Mouse (Mus musculus) hindbrain, embryonic 12.5 days (tissue): Measurements from ENCODE around the gene Dcbld2. TPM values are rescaled to one million over a fixed set of nuclear protein-coding genes. Genes with fewer than 3 reads are reported as not detected.
A peak's percentile ranks its signal among the peaks of the same experiment; 100 is the strongest.

Experiments
- ATAC-seq: fragments of 200-750 bp; cut with Nextera tagmentation; 2 replicates; pipeline ENCODE4 v1.8.0; 2017; ENCODE audit warnings: moderate TSS enrichment; ENCODE audit not compliant: low FRiP score
- H3K27ac ChIP-seq: fragments of 300-500 bp; sonication (generic); 2 replicates; pipeline ENCODE4 v1.5.1; 2016; ENCODE audit warnings: mild to moderate bottlenecking
- H3K27me3 ChIP-seq: fragments of 300-500 bp; sonication (generic); 2 replicates; pipeline ENCODE4 v1.6.1; 2016; ENCODE audit warnings: mild to moderate bottlenecking
- H3K36me3 ChIP-seq: fragments of 300-500 bp; sonication (generic); 2 replicates; pipeline ENCODE4 v1.6.1; 2016; ENCODE audit warnings: mild to moderate bottlenecking
- H3K4me1 ChIP-seq: fragments of 300-500 bp; sonication (generic); 2 replicates; pipeline ENCODE4 v1.6.1; 2016
- H3K4me2 ChIP-seq: fragments of 300-500 bp; sonication (generic); replicated peaks from 2 replicates; pipeline ENCODE4 v1.6.1; 2016; ENCODE audit warnings: mild to moderate bottlenecking
- H3K4me3 ChIP-seq: fragments of 300-500 bp; sonication (generic); 2 replicates; pipeline ENCODE4 v1.5.1; 2016; ENCODE audit warnings: mild to moderate bottlenecking
- H3K9ac ChIP-seq: fragments of 300-500 bp; sonication (generic); 2 replicates; pipeline ENCODE4 v1.6.1; 2016; ENCODE audit warnings: mild to moderate bottlenecking, moderate library complexity
- H3K9me3 ChIP-seq: fragments of 300-500 bp; sonication (generic); replicated peaks from 2 replicates; pipeline ENCODE4 v1.6.1; 2016; ENCODE audit warnings: mild to moderate bottlenecking
- WGBS: fragments of 180-500 bp; shearing (Covaris S2); methylation state at CpG from one replicate; pipeline ENCODE4 v1.1.7; 2016; 5-methylcytosine and 5-hydroxymethylcytosine counted together
- polyA plus RNA-seq: library from polyadenylated mRNA; unstranded; fragments of >200 nt; fragmentation: Nextera tagmentation; extraction: Ambion mirVana; gene quantifications from 2 replicates; pipeline ENCODE4 v1.2.1, GENCODE M21; 2016

The Dcbld2 gene
- polyA plus RNA-seq, 1 experiment from 2014 or later = 10.2 TPM

- no peak overlapping the region for H3K9ac ChIP-seq
These were observed 93.6 kb downstream of the Dcbld2 start for GRCm38 (mm10) chr16:58501760-58502301.

GRCm38 (mm10) chr16:58502566-58502965, 94.3 kb downstream of the Dcbld2 start:
- H3K4me2 ChIP-seq = no peak overlapping the region
- H3K4me3 ChIP-seq = no peak overlapping the region
- peaks cover 14% of the 10 kb centered on the region for H3K4me1 ChIP-seq
- 76% methylated on average over 6 of the region's 6 CpGs for WGBS
- H3K9me3 ChIP-seq = no peaks in the 10 kb centered on the region
- H3K27ac ChIP-seq = no peak overlapping the region
- no peaks in the 10 kb centered on the region for H3K36me3 ChIP-seq
- H3K9ac ChIP-seq = no peak overlapping the region
- ATAC-seq = no peak
- H3K27me3 ChIP-seq = no peaks in the 10 kb centered on the region

More at GRCm38 (mm10) chr16:58501760-58502301, 93.6 kb downstream of the Dcbld2 start:
- Histone ChIP-seq H3K27ac (no peak overlapping the region), H3K4me2 (no peak overlapping the region), H3K4me3 (no peak overlapping the region), H3K4me1 (peaks cover 14% of the 10 kb centered on the region), H3K9me3 (no peaks in the 10 kb centered on the region), H3K36me3 (no peaks in the 10 kb centered on the region), H3K27me3 (no peaks in the 10 kb centered on the region)
- ATAC-seq = 0 out of 2 replicates have a peak, but pooled peaks have one; percentile 34
- 56% methylated on average over 6 of the region's 6 CpGs for WGBS

- no peak overlapping the region for H3K4me3 ChIP-seq
- peaks cover 10% of the 10 kb centered on the region for H3K4me1 ChIP-seq
- no peak overlapping the region for H3K9ac ChIP-seq
- H3K36me3 ChIP-seq = no peaks in the 10 kb centered on the region
- no peak for ATAC-seq
- H3K9me3 ChIP-seq = no peaks in the 10 kb centered on the region
- H3K27ac ChIP-seq = no peak overlapping the region
- no peaks in the 10 kb centered on the region for H3K27me3 ChIP-seq
- H3K4me2 ChIP-seq = no peak overlapping the region
These were observed 96.7 kb downstream of the Dcbld2 start for GRCm38 (mm10) chr16:58504945-58505344.

- peak; percentile 53 for ATAC-seq
- peaks cover 22% of the 10 kb centered on the region for H3K4me1 ChIP-seq
- no peaks in the 10 kb centered on the region for H3K9me3 ChIP-seq
- 38% methylated on average over 9 of the region's 9 CpGs for WGBS
- H3K4me3 ChIP-seq = no peak overlapping the region
- H3K27me3 ChIP-seq = no peaks in the 10 kb centered on the region; the same call in 1 of the 2 replicates
- H3K27ac ChIP-seq = peak overlapping the region; percentile 40; the same call in 1 of the 2 replicates
- no peak overlapping the region; the same call in 1 of the 2 replicates for H3K4me2 ChIP-seq
- H3K36me3 ChIP-seq = no peaks in the 10 kb centered on the region
- H3K9ac ChIP-seq = no peak overlapping the region
These were observed 104.0 kb downstream of the Dcbld2 start for GRCm38 (mm10) chr16:58512181-58512761.

GRCm38 (mm10) chr16:58512887-58513286, 104.6 kb downstream of the Dcbld2 start:
- Histone ChIP-seq H3K36me3 (no peaks in the 10 kb centered on the region), H3K4me3 (no peak overlapping the region), H3K9ac (no peak overlapping the region), H3K4me2 (no peak overlapping the region), H3K27me3 (no peaks in the 10 kb centered on the region; the same call in 1 of the 2 replicates), H3K9me3 (no peaks in the 10 kb centered on the region), H3K4me1 (peaks cover 20% of the 10 kb centered on the region), H3K27ac (peak overlapping the region; percentile 40; the same call in 1 of the 2 replicates)
- 29% methylated on average over 3 of the region's 3 CpGs for WGBS
- ATAC-seq = peak; percentile 58

- H3K27ac ChIP-seq = peak overlapping the region; percentile 40
- no peaks in the 10 kb centered on the region for H3K9me3 ChIP-seq
These were observed 105.5 kb downstream of the Dcbld2 start for GRCm38 (mm10) chr16:58513755-58514154.

GRCm38 (mm10) chr16:58514565-58514964, 106.3 kb downstream of the Dcbld2 start:
- Histone ChIP-seq H3K9me3 (no peaks in the 10 kb centered on the region), H3K4me3 (no peak overlapping the region), H3K4me1 (peaks cover 19% of the 10 kb centered on the region), H3K27me3 (no peaks in the 10 kb centered on the region; the same call in 1 of the 2 replicates), H3K36me3 (no peaks in the 10 kb centered on the region), H3K4me2 (no peak overlapping the region), H3K9ac (no peak overlapping the region), H3K27ac (no peak overlapping the region)
- ATAC-seq = no peak
- WGBS = 85% methylated on average over 9 of the region's 9 CpGs

More at GRCm38 (mm10) chr16:58513755-58514154, 105.5 kb downstream of the Dcbld2 start:
- no peak overlapping the region for H3K9ac ChIP-seq
- ATAC-seq = 0 out of 2 replicates have a peak, but pooled peaks have one; percentile 18
- H3K4me3 ChIP-seq = no peak overlapping the region
- peaks cover 19% of the 10 kb centered on the region for H3K4me1 ChIP-seq
- no peak overlapping the region for H3K4me2 ChIP-seq
- WGBS = 32% methylated on average over 6 of the region's 6 CpGs
- no peaks in the 10 kb centered on the region; the same call in 1 of the 2 replicates for H3K27me3 ChIP-seq
- no peaks in the 10 kb centered on the region for H3K36me3 ChIP-seq

GRCm38 (mm10) chr16:58516161-58516560, 107.9 kb downstream of the Dcbld2 start:
- H3K27ac ChIP-seq = no peak overlapping the region
- no peak for ATAC-seq
- no peaks in the 10 kb centered on the region for H3K9me3 ChIP-seq
- 83% methylated on average over 2 of the region's 2 CpGs for WGBS
- no peak overlapping the region for H3K9ac ChIP-seq
- H3K4me2 ChIP-seq = no peak overlapping the region
- peaks cover 4% of the 10 kb centered on the region; the same call in 1 of the 2 replicates for H3K27me3 ChIP-seq
- peaks cover 19% of the 10 kb centered on the region for H3K4me1 ChIP-seq
- H3K36me3 ChIP-seq = no peaks in the 10 kb centered on the region
- no peak overlapping the region for H3K4me3 ChIP-seq

- 86% methylated on average over 7 of the region's 7 CpGs for WGBS
- Histone ChIP-seq H3K9ac (no peak overlapping the region), H3K9me3 (no peaks in the 10 kb centered on the region), H3K27ac (no peak overlapping the region), H3K27me3 (peaks cover 8% of the 10 kb centered on the region), H3K4me1 (peaks cover 17% of the 10 kb centered on the region), H3K36me3 (no peaks in the 10 kb centered on the region), H3K4me3 (no peak overlapping the region), H3K4me2 (no peak overlapping the region)
- ATAC-seq = no peak
These were observed 108.9 kb downstream of the Dcbld2 start for GRCm38 (mm10) chr16:58516960-58517798.

Other genes starting within 250 kb of the Dcbld2 start
- 10.1 and 10.5 TPM in 2 replicates for gene St3gal6, start 115.8 kb downstream of the Dcbld2 start, polyA plus RNA-seq
- not detected in 2 replicates for gene Gm813, start 208.5 kb downstream of the Dcbld2 start, polyA plus RNA-seq
- not detected in 2 replicates for gene E330017A01Rik, start 230.3 kb downstream of the Dcbld2 start, polyA plus RNA-seq